Mouse (Mus musculus): ENCODE results near the gene Sprr2i. TPM values are rescaled to one million over a fixed set of nuclear protein-coding genes. Genes with fewer than 3 reads are reported as not detected.

Sprr2i gene
- polyA plus RNA-seq, 1 experiment, result 1.1 TPM

DNA sequence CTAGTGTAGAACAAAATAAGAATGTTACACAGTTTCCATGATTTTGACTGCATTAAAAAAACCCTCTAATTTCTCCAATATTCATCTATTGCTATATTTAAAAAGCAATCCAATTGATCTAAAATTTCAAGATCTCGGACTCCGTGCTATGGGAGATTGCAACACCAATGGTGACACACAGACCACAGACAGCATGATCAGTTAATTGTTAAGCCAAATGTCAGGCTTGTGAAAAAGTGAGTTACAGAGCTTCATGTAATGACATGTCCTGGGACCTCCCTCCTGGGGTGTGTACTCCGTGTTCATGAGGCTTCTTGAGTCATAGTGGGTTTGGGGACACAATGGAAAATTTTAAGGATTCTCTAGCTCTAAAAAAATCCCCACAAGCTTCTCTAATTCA lies 32.4 kb downstream of the Sprr2i start:
- TF ChIP-seq POLR2A (IDR thresholded peaks at IDR 0.05; ENCODE audit: borderline replicate concordance, extremely low read depth, low read depth, low read length) (no peak), CTCF (IDR thresholded peaks at IDR 0.05; ENCODE audit: insufficient read depth, low read length) (no peak)
- 83% methylated on average over 3 of the region's 3 CpGs for WGBS
- Histone ChIP-seq H3K4me3 (replicated peaks; ENCODE audit: extremely low read depth, low read depth, low read length) (no peak overlapping the region), H3K4me1 (ENCODE audit: control insufficient read depth, insufficient read depth, low read length) (no peaks in the 10 kb centered on the region)
- DNase-seq, result no peak

DNA sequence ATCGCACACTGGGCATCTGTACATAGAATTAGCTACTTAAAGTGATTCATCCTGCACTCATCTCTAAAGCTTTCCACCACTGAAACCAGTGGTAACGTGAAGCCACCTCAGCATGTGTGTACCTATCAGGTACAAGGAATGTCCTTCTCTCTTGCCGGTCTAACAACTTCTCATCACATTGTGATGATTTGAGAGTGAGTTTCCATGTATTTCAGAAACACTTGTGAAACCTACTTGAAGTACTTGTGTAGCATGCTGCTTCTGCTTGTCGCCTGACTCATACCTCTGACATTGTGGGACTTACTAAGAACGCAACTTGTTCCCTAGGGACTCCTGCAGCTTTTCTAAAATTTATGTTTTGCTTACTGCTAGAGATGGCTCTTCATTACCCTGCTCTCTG lies 47.4 kb downstream of the Sprr2i start:
- Histone ChIP-seq H3K4me3 (replicated peaks; ENCODE audit: extremely low read depth, low read depth, low read length) (no peak overlapping the region), H3K4me1 (ENCODE audit: control insufficient read depth, insufficient read depth, low read length) (no peaks in the 10 kb centered on the region)
- DNase-seq, result no peak
- TF ChIP-seq POLR2A (IDR thresholded peaks at IDR 0.05; ENCODE audit: borderline replicate concordance, extremely low read depth, low read depth, low read length), result no peak
- no peak for TF ChIP-seq CTCF (IDR thresholded peaks at IDR 0.05; ENCODE audit: insufficient read depth, low read length)
- 61% methylated on average over 5 of the region's 5 CpGs for WGBS

DNA sequence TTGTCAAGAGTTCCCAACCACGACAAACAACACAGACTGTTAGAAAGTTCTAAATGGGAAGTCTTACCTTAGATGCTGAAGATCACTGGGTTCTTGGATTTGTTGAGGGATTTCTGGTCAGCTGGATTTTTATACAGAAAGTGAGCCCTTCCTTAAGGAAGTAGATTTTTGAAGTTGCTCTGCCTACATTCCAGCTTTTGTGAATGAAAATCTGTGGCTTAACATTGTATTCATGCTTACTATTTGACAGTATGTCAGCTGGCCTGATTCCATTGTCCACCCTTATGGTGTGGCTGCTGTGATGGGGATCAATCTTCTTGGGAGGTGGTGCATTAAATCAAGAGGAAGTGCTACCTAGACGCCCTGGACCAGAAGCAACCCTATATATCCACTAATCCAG lies 50.8 kb downstream of the Sprr2i start, which contains the start of gene Sprr3:
Sprr3 (minus strand) TSS at position 101 of the 400 bp plus-strand sequence.
- no peak for DNase-seq
- no peak for TF ChIP-seq POLR2A (IDR thresholded peaks at IDR 0.05; ENCODE audit: borderline replicate concordance, extremely low read depth, low read depth, low read length)
- no peak for TF ChIP-seq CTCF (IDR thresholded peaks at IDR 0.05; ENCODE audit: insufficient read depth, low read length)
- Histone ChIP-seq H3K4me1 (ENCODE audit: control insufficient read depth, insufficient read depth, low read length) (no peaks in the 10 kb centered on the region), H3K4me3 (replicated peaks; ENCODE audit: extremely low read depth, low read depth, low read length) (no peak within 1 kb of the TSS)
- 45% methylated on average over 2 of the region's 2 CpGs for WGBS

Other genes starting within 250 kb of the Sprr2i start
- 0.40 and 0.89 TPM in 2 replicates for gene Sprr2a1, start 192.2 kb upstream of the Sprr2i start, polyA plus RNA-seq (2012; rRNA removed)
- 131 and 507 TPM in 2 replicates for gene Sprr2a2, start 192.1 kb upstream of the Sprr2i start, polyA plus RNA-seq (2012; rRNA removed)
- gene Sprr2a3, start 122.6 kb upstream of the Sprr2i start, polyA plus RNA-seq (2012; rRNA removed), result 2.4 and 3.5 TPM in 2 replicates
- not detected in 2 replicates for gene Sprr2b, start 91.4 kb upstream of the Sprr2i start, polyA plus RNA-seq (2012; rRNA removed)
- gene Sprr2d, start 68.9 kb upstream of the Sprr2i start, polyA plus RNA-seq (2012; rRNA removed), result 0.20 TPM in 1 of 2 replicates, not detected in the other
- not detected in 2 replicates for gene Sprr2e, start 55.8 kb upstream of the Sprr2i start, polyA plus RNA-seq (2012; rRNA removed)
- not detected in 2 replicates for gene Sprr2f, start 42.8 kb upstream of the Sprr2i start, polyA plus RNA-seq (2012; rRNA removed)
- 0.46 TPM in 1 of 2 replicates, not detected in the other for gene Sprr2h, start 22.3 kb upstream of the Sprr2i start, polyA plus RNA-seq (2012; rRNA removed)
- gene Sprr2j-ps, start 10.1 kb downstream of the Sprr2i start, polyA plus RNA-seq (2012; rRNA removed), result 6.1 TPM in 1 of 2 replicates, not detected in the other
- 5.0 and 6.3 TPM in 2 replicates for gene Gm9774, start 21.4 kb downstream of the Sprr2i start, polyA plus RNA-seq (2012; rRNA removed)
- 1.1 TPM in 1 of 2 replicates, not detected in the other for gene Sprr2k, start 24.6 kb downstream of the Sprr2i start, polyA plus RNA-seq (2012; rRNA removed)
- 48.2 TPM in 1 of 2 replicates, not detected in the other for gene Sprr1b, start 30.8 kb downstream of the Sprr2i start, polyA plus RNA-seq (2012; rRNA removed)
- gene Sprr3, start 50.7 kb downstream of the Sprr2i start, polyA plus RNA-seq (2012; rRNA removed), result 0.12 and 568 TPM in 2 replicates
- gene Sprr1a, start 77.9 kb downstream of the Sprr2i start, polyA plus RNA-seq (2012; rRNA removed), result 5.1 and 220 TPM in 2 replicates
- gene Sprr4, start 92.5 kb downstream of the Sprr2i start, polyA plus RNA-seq (2012; rRNA removed), result not detected in 2 replicates
- 2.3 TPM in 1 of 2 replicates, not detected in the other for gene 2310046K23Rik, start 126.5 kb downstream of the Sprr2i start, polyA plus RNA-seq (2012; rRNA removed)
- 0.16 and 0.24 TPM in 2 replicates for gene Ivl, start 165.7 kb downstream of the Sprr2i start, polyA plus RNA-seq (2012; rRNA removed)
- gene Smcp, start 181.0 kb downstream of the Sprr2i start, polyA plus RNA-seq (2012; rRNA removed), result 0.92 TPM in 1 of 2 replicates, not detected in the other
- 1.3 TPM in 1 of 2 replicates, not detected in the other for gene 2210017I01Rik, start 199.5 kb downstream of the Sprr2i start, polyA plus RNA-seq (2012; rRNA removed)
- gene Lce6a, start 213.7 kb downstream of the Sprr2i start, polyA plus RNA-seq (2012; rRNA removed), result not detected in 2 replicates
- gene Lce1a1, start 240.3 kb downstream of the Sprr2i start, polyA plus RNA-seq (2012; rRNA removed), result 47.3 TPM in 1 of 2 replicates, not detected in the other
- gene Lce1b, start 248.9 kb downstream of the Sprr2i start, polyA plus RNA-seq (2012; rRNA removed), result 67.0 TPM in 1 of 2 replicates, not detected in the other

Data from lung, adult 2 months (tissue).